Comparison of ENCODE assay signal across 18 mouse cellular contexts in the genomic region with DNA sequence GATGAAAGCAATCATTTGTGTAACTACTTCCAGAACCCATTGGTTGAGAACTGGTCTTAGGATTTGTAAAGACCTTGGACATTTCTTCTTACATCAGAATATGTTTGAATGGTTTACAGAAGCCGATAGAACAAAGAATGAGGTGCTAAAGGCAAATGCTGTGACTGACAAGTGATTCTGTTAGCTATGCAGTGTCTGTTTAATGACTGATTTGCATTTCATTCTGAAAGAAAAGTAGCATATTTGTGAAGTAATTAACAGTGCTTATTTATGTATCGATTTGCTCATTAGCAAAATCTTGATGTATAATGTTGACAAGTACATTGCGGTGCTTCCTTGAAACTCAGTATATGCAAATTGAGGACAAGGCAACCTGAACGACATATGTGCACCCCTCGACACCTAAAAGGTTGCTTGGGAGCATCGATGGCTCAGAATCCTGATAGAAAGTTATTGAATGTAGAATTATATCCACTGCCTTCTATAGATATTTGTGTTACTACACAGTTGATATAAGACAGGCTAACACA.
"Had no signal": no experiment of that assay in that cellular context is flagged by ENCODE, and none has a peak within 500 bp of the region (broad histone marks: within the 10 kb centered on the region; RNA-seq: fewer than 3 reads in every experiment).

No protein-coding gene starts in this region.

- H3K4me1 ChIP-seq: midbrain, embryonic 10.5 days; midbrain, embryonic 12.5 days; neural tube, embryonic 13.5 days; neural tube, embryonic 15.5 days; stomach, embryonic 15.5 days had no signal

- H3K9me3 ChIP-seq: midbrain, embryonic 10.5 days; midbrain, embryonic 12.5 days; neural tube, embryonic 13.5 days; neural tube, embryonic 15.5 days; stomach, embryonic 15.5 days had no signal

- H3K36me3 ChIP-seq: midbrain, embryonic 10.5 days; midbrain, embryonic 12.5 days; neural tube, embryonic 13.5 days; neural tube, embryonic 15.5 days; stomach, embryonic 15.5 days had no signal

- H3K27me3 ChIP-seq: midbrain, embryonic 12.5 days; neural tube, embryonic 13.5 days; neural tube, embryonic 15.5 days; stomach, embryonic 15.5 days had no signal

- H3K4me3 ChIP-seq: midbrain, embryonic 10.5 days; midbrain, embryonic 12.5 days; myocyte; neural tube, embryonic 13.5 days; neural tube, embryonic 15.5 days; stomach, embryonic 15.5 days had no signal

- ATAC-seq: midbrain, embryonic 16.5 days had no signal

- DNase-seq: lung, adult 18-20 months; lung, embryonic 14.5 days; lung, postnatal 10 days; lung, postnatal 4 days; midbrain, embryonic 14.5 days; retina, postnatal 1 day; right cerebral cortex, adult 18-20 months; thymus, adult 2 months; thymus, postnatal 25 days; thymus, postnatal 4 days had no signal

- H3K4me2 ChIP-seq: lung, embryonic 14.5 days; midbrain, embryonic 12.5 days; neural tube, embryonic 13.5 days; neural tube, embryonic 15.5 days; stomach, embryonic 15.5 days had no signal

- H3K9ac ChIP-seq: lung, embryonic 14.5 days; midbrain, embryonic 12.5 days; neural tube, embryonic 13.5 days; neural tube, embryonic 15.5 days; stomach, embryonic 15.5 days had no signal

- H3K27ac ChIP-seq: midbrain, embryonic 10.5 days; midbrain, embryonic 12.5 days; neural tube, embryonic 13.5 days; neural tube, embryonic 15.5 days; stomach, embryonic 15.5 days; stomach, postnatal 0 days had no signal
